Mouse (Mus musculus) liver, embryonic 15.5 days (tissue): ENCODE data around the gene Glra1. TPM values are rescaled to one million over a fixed set of nuclear protein-coding genes. Genes with fewer than 3 reads are reported as not detected.

Experiments used
- ATAC-seq: fragments of 200-750 bp; cut with Nextera tagmentation; 2 replicates; pipeline ENCODE4 v1.8.0; 2017; ENCODE audit warnings: moderate number of reproducible peaks, mild to moderate bottlenecking, moderate library complexity; ENCODE audit not compliant: insufficient read depth
- H3K27ac ChIP-seq: fragments of 300-500 bp; sonication (generic); replicated peaks from 2 replicates; pipeline ENCODE4 v1.5.1; 2015; ENCODE audit warnings: mild to moderate bottlenecking, inconsistent platforms
- H3K27me3 ChIP-seq: fragments of 300-500 bp; sonication (generic); 2 replicates; pipeline ENCODE4 v1.6.1; 2015; ENCODE audit warnings: mild to moderate bottlenecking, inconsistent platforms
- H3K36me3 ChIP-seq: fragments of 300-500 bp; sonication (generic); replicated peaks from 2 replicates; pipeline ENCODE4 v1.6.1; 2015; ENCODE audit warnings: moderate library complexity, mild to moderate bottlenecking, inconsistent platforms
- H3K4me1 ChIP-seq: fragments of 300-500 bp; sonication (generic); replicated peaks from 2 replicates; pipeline ENCODE4 v1.6.1; 2015; ENCODE audit warnings: inconsistent platforms
- H3K4me2 ChIP-seq: fragments of 300-500 bp; sonication (generic); 2 replicates; pipeline ENCODE4 v1.6.1; 2015; ENCODE audit warnings: moderate library complexity, mild to moderate bottlenecking, inconsistent platforms
- H3K4me3 ChIP-seq: fragments of 300-500 bp; sonication (generic); replicated peaks from 2 replicates; pipeline ENCODE4 v1.5.1; 2015; ENCODE audit warnings: mild to moderate bottlenecking, inconsistent platforms
- H3K9ac ChIP-seq: fragments of 300-500 bp; sonication (generic); 2 replicates; pipeline ENCODE4 v1.6.1; 2015; ENCODE audit warnings: moderate library complexity, mild to moderate bottlenecking, inconsistent platforms
- H3K9me3 ChIP-seq: fragments of 300-500 bp; sonication (generic); replicated peaks from 2 replicates; pipeline ENCODE4 v1.6.1; 2016; ENCODE audit warnings: inconsistent platforms
- WGBS: fragments of 180-500 bp; shearing (Covaris S2); methylation state at CpG from one replicate; pipeline ENCODE4 v1.1.7; 2015; ENCODE audit warnings: mixed read lengths; ENCODE audit not compliant: insufficient replicate concordance; 5-methylcytosine and 5-hydroxymethylcytosine counted together
- polyA plus RNA-seq: library from polyadenylated mRNA; unstranded; fragments of >200 nt; fragmentation: Nextera tagmentation; extraction: Ambion mirVana; gene quantifications from 2 replicates; pipeline ENCODE4 v1.2.1, GENCODE M21; 2015

The Glra1 gene
- polyA plus RNA-seq, 1 experiment from 2014 or later = not detected

- no peaks in the 10 kb centered on the region for H3K27me3 ChIP-seq
- no peak overlapping the region for H3K9ac ChIP-seq
- WGBS = 49% methylated on average over 5 of the region's 5 CpGs
- H3K4me2 ChIP-seq = no peak overlapping the region
- no peak overlapping the region for H3K4me3 ChIP-seq
- no peaks in the 10 kb centered on the region for H3K4me1 ChIP-seq
- no peaks in the 10 kb centered on the region for H3K9me3 ChIP-seq
- ATAC-seq = no peak
- H3K27ac ChIP-seq = no peak overlapping the region
- no peaks in the 10 kb centered on the region for H3K36me3 ChIP-seq
These were observed 96.6 kb downstream of the Glra1 start for GRCm38 (mm10) chr11:55511374-55511773.

- 72% methylated on average over 3 of the region's 3 CpGs for WGBS
- Histone ChIP-seq H3K9me3 (no peaks in the 10 kb centered on the region), H3K27me3 (no peaks in the 10 kb centered on the region), H3K27ac (no peak overlapping the region), H3K4me3 (no peak overlapping the region), H3K4me2 (no peak overlapping the region), H3K4me1 (no peaks in the 10 kb centered on the region), H3K9ac (no peak overlapping the region), H3K36me3 (peaks cover 24% of the 10 kb centered on the region)
- no peak for ATAC-seq
These were observed 102.5 kb downstream of the Glra1 start for GRCm38 (mm10) chr11:55505485-55505884.

GRCm38 (mm10) chr11:55502886-55503285, 105.1 kb downstream of the Glra1 start:
- H3K27me3 ChIP-seq = no peaks in the 10 kb centered on the region
- H3K36me3 ChIP-seq = peaks cover 48% of the 10 kb centered on the region
- H3K4me1 ChIP-seq = no peaks in the 10 kb centered on the region
- 55% methylated on average over 5 of the region's 5 CpGs for WGBS
- H3K27ac ChIP-seq = no peak overlapping the region
- H3K4me2 ChIP-seq = no peak overlapping the region
- H3K9me3 ChIP-seq = no peaks in the 10 kb centered on the region
- no peak overlapping the region for H3K9ac ChIP-seq
- no peak for ATAC-seq
- no peak overlapping the region for H3K4me3 ChIP-seq

- H3K4me3 ChIP-seq = no peak overlapping the region
- no peak for ATAC-seq
- no peaks in the 10 kb centered on the region for H3K9me3 ChIP-seq
- H3K4me1 ChIP-seq = no peaks in the 10 kb centered on the region
- no peak overlapping the region for H3K4me2 ChIP-seq
- H3K27ac ChIP-seq = no peak overlapping the region
- no peaks in the 10 kb centered on the region for H3K27me3 ChIP-seq
- WGBS = 83% methylated on average over 8 of the region's 8 CpGs
- peaks cover 56% of the 10 kb centered on the region for H3K36me3 ChIP-seq
- no peak overlapping the region for H3K9ac ChIP-seq
These were observed 106.0 kb downstream of the Glra1 start for GRCm38 (mm10) chr11:55501955-55502531.

GRCm38 (mm10) chr11:55497885-55498284, 110.1 kb downstream of the Glra1 start:
- 54% methylated on average over 5 of the region's 5 CpGs for WGBS
- Histone ChIP-seq H3K9me3 (no peaks in the 10 kb centered on the region), H3K9ac (no peak overlapping the region), H3K4me1 (no peaks in the 10 kb centered on the region), H3K4me3 (no peak overlapping the region), H3K36me3 (peaks cover 97% of the 10 kb centered on the region), H3K27me3 (no peaks in the 10 kb centered on the region), H3K4me2 (no peak overlapping the region), H3K27ac (no peak overlapping the region)
- ATAC-seq = no peak

- no peak for ATAC-seq
- Histone ChIP-seq H3K4me3 (no peak overlapping the region), H3K4me1 (no peaks in the 10 kb centered on the region), H3K27me3 (no peaks in the 10 kb centered on the region), H3K9me3 (no peaks in the 10 kb centered on the region), H3K9ac (no peak overlapping the region), H3K36me3 (peaks cover 97% of the 10 kb centered on the region), H3K27ac (no peak overlapping the region), H3K4me2 (no peak overlapping the region)
- 75% methylated on average over 6 of the region's 6 CpGs for WGBS
These were observed 111.8 kb downstream of the Glra1 start for GRCm38 (mm10) chr11:55496158-55496557.

- no peaks in the 10 kb centered on the region for H3K9me3 ChIP-seq
- no peaks in the 10 kb centered on the region for H3K27me3 ChIP-seq
- WGBS = 84% methylated on average over 7 of the region's 7 CpGs
- H3K4me1 ChIP-seq = no peaks in the 10 kb centered on the region; the same call in 1 of the 2 replicates
- peaks cover 89% of the 10 kb centered on the region for H3K36me3 ChIP-seq
- H3K27ac ChIP-seq = no peak overlapping the region
- H3K9ac ChIP-seq = no peak overlapping the region
- no peak for ATAC-seq
- no peak overlapping the region for H3K4me2 ChIP-seq
- H3K4me3 ChIP-seq = no peak overlapping the region
These were observed 122.6 kb downstream of the Glra1 start for GRCm38 (mm10) chr11:55485443-55485842.

GRCm38 (mm10) chr11:55473219-55473618, 134.8 kb downstream of the Glra1 start:
- H3K9ac ChIP-seq = no peak overlapping the region
- no peak overlapping the region; the same call in 1 of the 2 replicates for H3K4me3 ChIP-seq
- no peaks in the 10 kb centered on the region for H3K9me3 ChIP-seq
- peaks cover 30% of the 10 kb centered on the region for H3K36me3 ChIP-seq
- peaks cover 62% of the 10 kb centered on the region for H3K4me1 ChIP-seq
- WGBS = 56% methylated on average over 3 of the region's 3 CpGs
- no peak for ATAC-seq
- no peak overlapping the region for H3K27ac ChIP-seq
- no peaks in the 10 kb centered on the region for H3K27me3 ChIP-seq
- peak overlapping the region; percentile 27; the same call in 1 of the 2 replicates for H3K4me2 ChIP-seq

- H3K36me3 ChIP-seq = peaks cover 21% of the 10 kb centered on the region; the same call in 1 of the 2 replicates
- H3K4me2 ChIP-seq = peak overlapping the region; percentile 94
- WGBS = 51% methylated on average over 7 of the region's 7 CpGs
- H3K4me1 ChIP-seq = peaks cover 59% of the 10 kb centered on the region
- H3K9me3 ChIP-seq = no peaks in the 10 kb centered on the region
- peak overlapping the region; percentile 94; the same call in 1 of the 2 replicates for H3K27ac ChIP-seq
- H3K27me3 ChIP-seq = no peaks in the 10 kb centered on the region
- peak overlapping the region; percentile 88 for H3K4me3 ChIP-seq
- peak overlapping the region; percentile 84 for H3K9ac ChIP-seq
- no peak for ATAC-seq
These were observed 136.5 kb downstream of the Glra1 start for GRCm38 (mm10) chr11:55471467-55471866.

GRCm38 (mm10) chr11:55470761-55471160, 137.2 kb downstream of the Glra1 start:
- peak overlapping the region; percentile 84 for H3K9ac ChIP-seq
- no peaks in the 10 kb centered on the region for H3K27me3 ChIP-seq
- peaks cover 54% of the 10 kb centered on the region for H3K4me1 ChIP-seq
- peak overlapping the region; percentile 88 for H3K4me3 ChIP-seq
- H3K9me3 ChIP-seq = no peaks in the 10 kb centered on the region
- H3K27ac ChIP-seq = peak overlapping the region; percentile 94
- peak overlapping the region; percentile 94 for H3K4me2 ChIP-seq
- 0 out of 2 replicates have a peak, but pooled peaks cover 21% of the 10 kb centered on the region for H3K36me3 ChIP-seq
- ATAC-seq = no peak
- WGBS = 15% methylated on average over 8 of the region's 8 CpGs

- peak overlapping the region; percentile 94 for H3K4me2 ChIP-seq
- peaks cover 54% of the 10 kb centered on the region for H3K4me1 ChIP-seq
- peak overlapping the region; percentile 94 for H3K27ac ChIP-seq
- peak overlapping the region; percentile 84 for H3K9ac ChIP-seq
- no peak for ATAC-seq
- H3K4me3 ChIP-seq = peak overlapping the region; percentile 88
- under 1% methylated on average over 46 of the region's 46 CpGs for WGBS
- 0 out of 2 replicates have a peak, but pooled peaks cover 21% of the 10 kb centered on the region for H3K36me3 ChIP-seq
- no peaks in the 10 kb centered on the region for H3K27me3 ChIP-seq
- H3K9me3 ChIP-seq = no peaks in the 10 kb centered on the region
These were observed 137.9 kb downstream of the Glra1 start for GRCm38 (mm10) chr11:55469923-55470691.
